Mouse (Mus musculus): ENCODE measurements around the gene Tmem151b. TPM values are rescaled to one million over a fixed set of nuclear protein-coding genes. Genes with fewer than 3 reads are reported as not detected.

Tmem151b gene
- 2.3 and 2.5 TPM in 2 replicates for polyA plus RNA-seq (2015; fragmentation: Nextera tagmentation; extraction: Ambion mirVana)

- WGBS = under 1% methylated on average over 24 of the region's 29 CpGs
- H3K27me3 ChIP-seq (replicated peaks) = peaks cover 40% of the 10 kb centered on the region
- H3K36me3 ChIP-seq = no peaks in the 10 kb centered on the region
- H3K4me2 ChIP-seq = peak within 1 kb of the TSS; percentile 94
- no peaks in the 10 kb centered on the region for H3K9me3 ChIP-seq
- H3K4me1 ChIP-seq = peaks cover 27% of the 10 kb centered on the region
- H3K4me3 ChIP-seq (replicated peaks) = peak within 1 kb of the TSS; percentile 66
- no peak within 1 kb of the TSS for H3K27ac ChIP-seq
- no peak for ATAC-seq (ENCODE audit: insufficient read depth, low FRiP score, low read depth)
- H3K9ac ChIP-seq = peak within 1 kb of the TSS; percentile 55
Measured at GRCm38 (mm10) chr17:45549617-45550181, at the start of gene Tmem151b. Gene Tmem151b (minus strand): TSS chr17:45549677.

GRCm38 (mm10) chr17:45598891-45599290 lies 49.4 kb upstream of the Tmem151b start:
- Histone ChIP-seq H3K4me3 (replicated peaks) (peak overlapping the region; percentile 33), H3K27me3 (replicated peaks) (no peaks in the 10 kb centered on the region), H3K36me3 (no peaks in the 10 kb centered on the region), H3K27ac (peak overlapping the region; percentile 37; the same call in 1 of the 2 replicates), H3K9me3 (no peaks in the 10 kb centered on the region), H3K4me1 (peaks cover 55% of the 10 kb centered on the region), H3K9ac (no peak overlapping the region), H3K4me2 (peak overlapping the region; percentile 72)
- WGBS = 29% methylated on average over 3 of the region's 3 CpGs
- ATAC-seq (ENCODE audit: insufficient read depth, low FRiP score, low read depth) = peak; percentile 3; the same call in 1 of the 2 replicates

- Histone ChIP-seq H3K9me3 (no peaks in the 10 kb centered on the region), H3K9ac (no peak overlapping the region), H3K27me3 (replicated peaks) (no peaks in the 10 kb centered on the region), H3K4me2 (no peak overlapping the region), H3K4me3 (replicated peaks) (no peak overlapping the region), H3K4me1 (peaks cover 60% of the 10 kb centered on the region), H3K27ac (no peak overlapping the region), H3K36me3 (no peaks in the 10 kb centered on the region)
- 84% methylated on average over 2 of the region's 2 CpGs for WGBS
- ATAC-seq (ENCODE audit: insufficient read depth, low FRiP score, low read depth) = no peak
Measured at GRCm38 (mm10) chr17:45598376-45598775, 48.9 kb upstream of the Tmem151b start.

GRCm38 (mm10) chr17:45597787-45598186 lies 48.3 kb upstream of the Tmem151b start:
- Histone ChIP-seq H3K27ac (no peak overlapping the region), H3K4me2 (no peak overlapping the region), H3K9ac (no peak overlapping the region), H3K36me3 (no peaks in the 10 kb centered on the region), H3K27me3 (replicated peaks) (no peaks in the 10 kb centered on the region), H3K4me1 (peaks cover 66% of the 10 kb centered on the region), H3K4me3 (replicated peaks) (no peak overlapping the region), H3K9me3 (no peaks in the 10 kb centered on the region)
- WGBS = 31% methylated on average over 3 of the region's 3 CpGs
- no peak for ATAC-seq (ENCODE audit: insufficient read depth, low FRiP score, low read depth)

DNA sequence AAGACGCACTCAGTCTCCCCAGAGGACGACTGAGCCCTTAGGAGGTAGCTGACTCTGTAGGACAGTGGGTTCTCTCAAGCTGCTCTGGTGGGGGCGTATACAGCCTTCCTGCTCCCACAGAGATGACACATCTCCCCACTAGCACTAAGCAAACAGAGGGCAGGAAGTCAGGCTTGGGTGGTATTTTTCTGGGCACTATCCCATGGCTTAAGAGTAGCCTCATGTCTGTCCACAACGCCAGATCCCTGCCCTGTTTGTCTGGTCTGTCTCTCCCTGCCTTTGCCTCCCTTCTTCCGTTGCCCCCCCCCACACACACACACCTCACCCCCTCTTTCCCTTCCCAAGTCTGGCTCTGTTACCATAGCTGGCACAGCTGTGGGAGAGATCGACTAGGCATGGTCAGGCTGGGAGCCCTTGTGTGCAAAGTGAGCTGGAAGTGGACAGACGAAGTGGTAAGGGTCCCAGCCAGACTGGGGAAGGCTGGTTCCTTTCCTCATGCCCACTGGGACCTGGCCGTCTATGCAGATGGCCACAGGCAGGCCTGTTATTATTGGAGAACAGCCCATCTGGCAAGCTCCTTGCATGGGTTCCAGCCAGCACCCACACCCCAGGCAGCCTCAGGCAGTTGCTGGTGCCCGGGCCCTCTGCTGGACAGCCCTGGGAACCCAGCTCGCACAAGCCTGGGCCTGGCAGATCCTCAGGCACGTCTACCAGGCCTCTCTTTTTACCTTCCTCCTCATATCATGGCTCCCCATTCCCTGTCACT lies 47.3 kb upstream of the Tmem151b start:
- no peak overlapping the region for H3K9ac ChIP-seq
- peak overlapping the region; percentile 100; the same call in 1 of the 2 replicates for H3K4me2 ChIP-seq
- H3K4me1 ChIP-seq = peaks cover 71% of the 10 kb centered on the region
- H3K27ac ChIP-seq = peak overlapping the region; percentile 35; the same call in 1 of the 2 replicates
- no peaks in the 10 kb centered on the region for H3K36me3 ChIP-seq
- peak; percentile 32; the same call in 1 of the 2 replicates for ATAC-seq (ENCODE audit: insufficient read depth, low FRiP score, low read depth)
- no peaks in the 10 kb centered on the region for H3K9me3 ChIP-seq
- no peaks in the 10 kb centered on the region for H3K27me3 ChIP-seq (replicated peaks)
- WGBS = 38% methylated on average over 11 of the region's 11 CpGs
- H3K4me3 ChIP-seq (replicated peaks) = no peak overlapping the region

GRCm38 (mm10) chr17:45595736-45596390 lies 46.4 kb upstream of the Tmem151b start:
- no peaks in the 10 kb centered on the region for H3K9me3 ChIP-seq
- no peak overlapping the region for H3K9ac ChIP-seq
- no peaks in the 10 kb centered on the region for H3K27me3 ChIP-seq (replicated peaks)
- peak overlapping the region; percentile 62 for H3K4me3 ChIP-seq (replicated peaks)
- H3K4me2 ChIP-seq = peak overlapping the region; percentile 100
- H3K27ac ChIP-seq = peak overlapping the region; percentile 49; the same call in 1 of the 2 replicates
- 14% methylated on average over 22 of the region's 23 CpGs for WGBS
- no peaks in the 10 kb centered on the region for H3K36me3 ChIP-seq
- H3K4me1 ChIP-seq = peaks cover 67% of the 10 kb centered on the region
- ATAC-seq (ENCODE audit: insufficient read depth, low FRiP score, low read depth) = no peak

GRCm38 (mm10) chr17:45594881-45595735 lies 45.6 kb upstream of the Tmem151b start:
- Histone ChIP-seq H3K4me3 (replicated peaks) (peak overlapping the region; percentile 62), H3K9ac (peak overlapping the region; percentile 73), H3K36me3 (no peaks in the 10 kb centered on the region), H3K9me3 (no peaks in the 10 kb centered on the region), H3K27me3 (replicated peaks) (no peaks in the 10 kb centered on the region), H3K4me2 (peak overlapping the region; percentile 100), H3K4me1 (peaks cover 66% of the 10 kb centered on the region), H3K27ac (peak overlapping the region; percentile 49)
- peak; percentile 53 for ATAC-seq (ENCODE audit: insufficient read depth, low FRiP score, low read depth)
- WGBS = under 1% methylated on average over 57 of the region's 58 CpGs

- H3K9me3 ChIP-seq = no peaks in the 10 kb centered on the region
- H3K4me1 ChIP-seq = peaks cover 59% of the 10 kb centered on the region
- peaks cover 2% of the 10 kb centered on the region; the same call in 1 of the 2 replicates for H3K36me3 ChIP-seq
- peak overlapping the region; percentile 100 for H3K4me2 ChIP-seq
- no peak overlapping the region for H3K9ac ChIP-seq
- no peak for ATAC-seq (ENCODE audit: insufficient read depth, low FRiP score, low read depth)
- H3K4me3 ChIP-seq (replicated peaks) = peak overlapping the region; percentile 62
- 42% methylated on average over 8 of the region's 8 CpGs for WGBS
- H3K27ac ChIP-seq = no peak overlapping the region
- H3K27me3 ChIP-seq (replicated peaks) = no peaks in the 10 kb centered on the region
Measured at GRCm38 (mm10) chr17:45594195-45594594, 44.7 kb upstream of the Tmem151b start.

DNA sequence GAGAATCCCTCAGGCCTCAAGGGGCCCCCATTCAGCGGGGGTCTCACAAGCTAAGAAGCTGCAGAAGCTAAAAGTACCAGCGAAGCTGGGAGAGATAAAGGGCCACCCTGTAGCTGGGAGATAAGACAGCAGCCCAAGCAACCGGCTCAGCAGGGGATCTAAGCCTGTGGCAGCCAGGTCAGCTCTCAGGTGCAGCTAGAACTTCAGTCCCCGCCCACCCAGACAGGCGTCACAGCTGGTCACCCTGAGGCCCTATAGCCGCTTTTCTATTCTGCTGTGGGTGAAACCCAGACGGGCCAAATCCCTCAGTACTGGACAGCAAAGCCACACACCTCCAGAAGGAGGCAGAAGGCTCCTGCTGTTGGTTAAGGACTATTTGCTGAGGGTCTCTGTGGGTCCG lies 44.0 kb upstream of the Tmem151b start:
- Histone ChIP-seq H3K36me3 (peaks cover 6% of the 10 kb centered on the region; the same call in 1 of the 2 replicates), H3K4me2 (peak overlapping the region; percentile 100), H3K9me3 (no peaks in the 10 kb centered on the region), H3K27ac (no peak overlapping the region), H3K9ac (no peak overlapping the region), H3K27me3 (replicated peaks) (no peaks in the 10 kb centered on the region), H3K4me3 (replicated peaks) (0 out of 2 replicates have a peak overlapping the region, but pooled peaks have one; percentile 62), H3K4me1 (peaks cover 57% of the 10 kb centered on the region)
- peak; percentile 54; the same call in 1 of the 2 replicates for ATAC-seq (ENCODE audit: insufficient read depth, low FRiP score, low read depth)
- WGBS = 33% methylated on average over 8 of the region's 8 CpGs

- Histone ChIP-seq H3K27me3 (replicated peaks) (no peaks in the 10 kb centered on the region), H3K36me3 (peaks cover 6% of the 10 kb centered on the region; the same call in 1 of the 2 replicates), H3K4me2 (peak overlapping the region; percentile 100), H3K9ac (no peak overlapping the region), H3K9me3 (no peaks in the 10 kb centered on the region), H3K4me3 (replicated peaks) (0 out of 2 replicates have a peak overlapping the region, but pooled peaks have one; percentile 3), H3K4me1 (peaks cover 57% of the 10 kb centered on the region), H3K27ac (peak overlapping the region; percentile 31; the same call in 1 of the 2 replicates)
- 42% methylated on average over 8 of the region's 8 CpGs for WGBS
- ATAC-seq (ENCODE audit: insufficient read depth, low FRiP score, low read depth) = no peak
Measured at GRCm38 (mm10) chr17:45592606-45593431, 43.3 kb upstream of the Tmem151b start.

Measured in stomach, embryonic 15.5 days (tissue).